In genomic region chrX:152322776-152323175, GRCm38 (mm10) we compare ENCODE assay signal across 28 mouse cellular contexts. TPM values are rescaled to one million over a fixed set of nuclear protein-coding genes. Genes with fewer than 3 reads are reported as not detected.
DNase-seq lines count a peak whose midpoint lies in the region; ATAC-seq and TF ChIP-seq lines count a peak whose summit lies in the region.
"Had no signal": no experiment of that assay in that cellular context is flagged by ENCODE, and none has a peak within 500 bp of the region (broad histone marks: within the 10 kb centered on the region; RNA-seq: fewer than 3 reads in every experiment).

No protein-coding gene starts in this region.

- H3K27ac ChIP-seq in embryonic facial prominence, embryonic 14.5 days (replicated peaks; ENCODE audit: low read depth, low read length) = no peak overlapping the region
- no peak overlapping the region for H3K27ac ChIP-seq in embryonic facial prominence, embryonic 10.5 days (replicated peaks)
- H3K27ac ChIP-seq in lung, postnatal 0 days (ENCODE audit: low read length) = no peak overlapping the region
- no peak overlapping the region for H3K27ac ChIP-seq in heart, embryonic 12.5 days (ENCODE audit: poor library complexity, severe bottlenecking)
- H3K27ac ChIP-seq: embryonic facial prominence, embryonic 13.5 days; heart, adult 2 months; heart, embryonic 15.5 days; liver, embryonic 14.5 days; midbrain, embryonic 10.5 days; stomach, embryonic 15.5 days had no signal

- H3K4me3 ChIP-seq in embryonic facial prominence, embryonic 14.5 days (ENCODE audit: low read depth, low read length) = no peak overlapping the region
- no peak overlapping the region for H3K4me3 ChIP-seq in embryonic facial prominence, embryonic 10.5 days
- H3K4me3 ChIP-seq in lung, postnatal 0 days (ENCODE audit: low read depth, low read length) = no peak overlapping the region
- H3K4me3 ChIP-seq in heart, embryonic 12.5 days = no peak overlapping the region
- H3K4me3 ChIP-seq: embryonic facial prominence, embryonic 13.5 days; heart, adult 2 months; heart, embryonic 15.5 days; midbrain, embryonic 10.5 days; stomach, embryonic 15.5 days had no signal

- 40% methylated on average over 2 of the region's 2 CpGs for WGBS in embryonic facial prominence, embryonic 14.5 days
- 66% methylated on average over 2 of the region's 2 CpGs for WGBS in embryonic facial prominence, embryonic 10.5 days
- WGBS in lung, postnatal 0 days = 51% methylated on average over 2 of the region's 2 CpGs
- 45% methylated on average over 2 of the region's 2 CpGs for WGBS in heart, embryonic 12.5 days

- no peak overlapping the region for H3K4me2 ChIP-seq in embryonic facial prominence, embryonic 14.5 days (ENCODE audit: low read depth, low read length)
- no peak overlapping the region for H3K4me2 ChIP-seq in lung, postnatal 0 days (replicated peaks; ENCODE audit: low read depth, low read length)
- no peak overlapping the region for H3K4me2 ChIP-seq in heart, embryonic 12.5 days
- H3K4me2 ChIP-seq: embryonic facial prominence, embryonic 13.5 days; heart, embryonic 15.5 days; stomach, embryonic 15.5 days had no signal

- no peak for TF ChIP-seq CTCF in lung, postnatal 0 days (IDR thresholded peaks at IDR 0.05)
- no peak for TF ChIP-seq CTCF in brain, embryonic 14.5 days (IDR thresholded peaks at IDR 0.05; ENCODE audit: borderline replicate concordance, extremely low read depth, insufficient read depth, insufficient read length)

- TF ChIP-seq POLR2A in brain, embryonic 14.5 days (IDR thresholded peaks at IDR 0.05; ENCODE audit: borderline replicate concordance, extremely low read depth, insufficient read depth, insufficient read length, poor library complexity, severe bottlenecking) = no peak

- peak; percentile 3 for DNase-seq in embryonic facial prominence, embryonic 14.5 days (ENCODE audit: low spot score)
- DNase-seq in embryonic facial prominence, embryonic 10.5 days (ENCODE audit: low spot score) = no peak
- peak; percentile 36 for DNase-seq in lung, postnatal 0 days (ENCODE audit: low spot score)
- DNase-seq in lung, postnatal 10 days = no peak
- peak; percentile 14 for DNase-seq in brain, embryonic 14.5 days (ENCODE audit: low read depth)
- DNase-seq in right cerebral cortex, adult 2 months (ENCODE audit: low spot score in 2 of 2) = no peak
- DNase-seq: adrenal gland, adult 2 months; cerebellum, adult 18-20 months; cerebellum, postnatal 14 days; gastrocnemius, postnatal 25 days; heart, adult 2 months; heart, postnatal 4 days; kidney, postnatal 36 days; right cerebral cortex, postnatal 25 days; spleen, adult 18-20 months; thymus, postnatal 25 days had no signal

- no peak overlapping the region for H3K9ac ChIP-seq in embryonic facial prominence, embryonic 14.5 days (ENCODE audit: low read depth, low read length)
- H3K9ac ChIP-seq in lung, postnatal 0 days (replicated peaks; ENCODE audit: low read depth) = no peak overlapping the region
- no peak overlapping the region for H3K9ac ChIP-seq in heart, embryonic 12.5 days
- H3K9ac ChIP-seq: embryonic facial prominence, embryonic 13.5 days; heart, embryonic 15.5 days; liver, embryonic 14.5 days; stomach, embryonic 15.5 days had no signal

- no peaks in the 10 kb centered on the region for H3K4me1 ChIP-seq in embryonic facial prominence, embryonic 14.5 days (ENCODE audit: control insufficient read depth, insufficient read depth, low read length)
- H3K4me1 ChIP-seq in embryonic facial prominence, embryonic 10.5 days = peaks cover 4% of the 10 kb centered on the region; the same call in 1 of the 2 replicates
- H3K4me1 ChIP-seq in lung, postnatal 0 days (ENCODE audit: insufficient read depth, low read depth, low read length) = no peaks in the 10 kb centered on the region
- H3K4me1 ChIP-seq in heart, embryonic 12.5 days (replicated peaks) = no peaks in the 10 kb centered on the region
- H3K4me1 ChIP-seq: embryonic facial prominence, embryonic 13.5 days; stomach, embryonic 15.5 days had no signal

- TF ChIP-seq EP300 in lung, postnatal 0 days (IDR thresholded peaks at IDR 0.05) = no peak

- H3K36me3 ChIP-seq in embryonic facial prominence, embryonic 14.5 days (ENCODE audit: control insufficient read depth, insufficient read depth, low read length) = 0 out of 2 replicates have a peak, but pooled peaks cover 6% of the 10 kb centered on the region
- H3K36me3 ChIP-seq in embryonic facial prominence, embryonic 10.5 days (replicated peaks) = peaks cover 14% of the 10 kb centered on the region; the same call in 1 of the 2 replicates
- H3K36me3 ChIP-seq in lung, postnatal 0 days (ENCODE audit: insufficient read depth, low read length) = no peaks in the 10 kb centered on the region
- no peaks in the 10 kb centered on the region for H3K36me3 ChIP-seq in heart, embryonic 12.5 days
- H3K36me3 ChIP-seq: heart, embryonic 15.5 days; stomach, embryonic 15.5 days had no signal

- no peaks in the 10 kb centered on the region for H3K9me3 ChIP-seq in embryonic facial prominence, embryonic 14.5 days (ENCODE audit: control insufficient read depth, low read length)
- no peaks in the 10 kb centered on the region for H3K9me3 ChIP-seq in embryonic facial prominence, embryonic 10.5 days
- H3K9me3 ChIP-seq in lung, postnatal 0 days (ENCODE audit: low read length) = no peaks in the 10 kb centered on the region
- H3K9me3 ChIP-seq in heart, embryonic 12.5 days (replicated peaks) = no peaks in the 10 kb centered on the region
- H3K9me3 ChIP-seq: embryonic facial prominence, embryonic 13.5 days; heart, embryonic 15.5 days; midbrain, embryonic 10.5 days; stomach, embryonic 15.5 days had no signal

- ATAC-seq in embryonic facial prominence, embryonic 14.5 days (ENCODE audit: low read depth) = no peak
- no peak for ATAC-seq in lung, postnatal 0 days
- peak; percentile 49 for ATAC-seq in megakaryocyte progenitor cell, adult 5-6 weeks (replicated peaks; ENCODE audit: poor library complexity)
- no peak for ATAC-seq in heart, embryonic 12.5 days (ENCODE audit: insufficient number of reproducible peaks, low FRiP score)
- ATAC-seq: CD4-positive, CD25-positive, alpha-beta regulatory T cell, adult 4 months; forebrain, embryonic 16.5 days; hindbrain, embryonic 16.5 days; intestine, embryonic 16.5 days; midbrain, embryonic 16.5 days had no signal

- H3K27me3 ChIP-seq in embryonic facial prominence, embryonic 14.5 days (replicated peaks; ENCODE audit: control insufficient read depth, insufficient read depth, low read length) = peaks cover 10% of the 10 kb centered on the region; the same call in 1 of the 2 replicates
- H3K27me3 ChIP-seq in embryonic facial prominence, embryonic 10.5 days (replicated peaks; ENCODE audit: low read depth, poor library complexity, severe bottlenecking) = peaks cover 100% of the 10 kb centered on the region
- H3K27me3 ChIP-seq in lung, postnatal 0 days (replicated peaks; ENCODE audit: insufficient read depth, low read length) = no peaks in the 10 kb centered on the region
- peaks cover 17% of the 10 kb centered on the region; the same call in 1 of the 2 replicates for H3K27me3 ChIP-seq in heart, embryonic 12.5 days (replicated peaks)
- H3K27me3 ChIP-seq: stomach, embryonic 15.5 days had no signal

RNA-seq across cellular contexts. Expression of gene Kantr, which starts 4.5 kb away (rescaled TPM):
- polyA plus RNA-seq in embryonic facial prominence, embryonic 14.5 days (2014; fragmentation: Nextera tagmentation; extraction: Ambion mirVana) = 13.3 and 15.4 TPM in 2 replicates
- polyA plus RNA-seq in embryonic facial prominence, embryonic 10.5 days (2016; fragmentation: Nextera tagmentation; extraction: Ambion mirVana) = 20.8 and 22.5 TPM in 2 replicates
- 5.9 and 6.6 TPM in 2 replicates for polyA plus RNA-seq in lung, postnatal 0 days (2015; fragmentation: Nextera tagmentation; extraction: Ambion mirVana)
- 30.0 and 31.1 TPM in 2 replicates for polyA plus RNA-seq in brain, embryonic 14.5 days (2012; rRNA removed)
- 14.4 and 24.0 TPM in 2 replicates for total RNA-seq in megakaryocyte progenitor cell, adult 5-6 weeks (2015)
- 6.2 and 6.4 TPM in 2 replicates for total RNA-seq in megakaryocyte progenitor cell, adult 5-6 weeks (2017)
- 8.8 and 10.9 TPM in 2 replicates for polyA plus RNA-seq in heart, embryonic 12.5 days (2016; fragmentation: Nextera tagmentation; extraction: Ambion mirVana)

RNA-seq across cellular contexts. Expression of gene Tspyl2, which starts 19.4 kb away (rescaled TPM):
- polyA plus RNA-seq in embryonic facial prominence, embryonic 14.5 days (2014; fragmentation: Nextera tagmentation; extraction: Ambion mirVana) = 22.4 and 25.2 TPM in 2 replicates
- polyA plus RNA-seq in embryonic facial prominence, embryonic 10.5 days (2016; fragmentation: Nextera tagmentation; extraction: Ambion mirVana) = 30.6 and 33.4 TPM in 2 replicates
- polyA plus RNA-seq in lung, postnatal 0 days (2015; fragmentation: Nextera tagmentation; extraction: Ambion mirVana) = 13.5 and 14.0 TPM in 2 replicates
- 112 and 126 TPM in 2 replicates for polyA plus RNA-seq in brain, embryonic 14.5 days (2012; rRNA removed)
- 10.6 and 16.6 TPM in 2 replicates for total RNA-seq in megakaryocyte progenitor cell, adult 5-6 weeks (2015)
- 20.2 and 29.4 TPM in 2 replicates for total RNA-seq in megakaryocyte progenitor cell, adult 5-6 weeks (2017)
- polyA plus RNA-seq in heart, embryonic 12.5 days (2016; fragmentation: Nextera tagmentation; extraction: Ambion mirVana) = 19.5 and 22.3 TPM in 2 replicates

RNA-seq across cellular contexts. Expression of gene Gpr173, which starts 45.7 kb away (rescaled TPM):
- 4.2 and 4.8 TPM in 2 replicates for polyA plus RNA-seq in embryonic facial prominence, embryonic 14.5 days (2014; fragmentation: Nextera tagmentation; extraction: Ambion mirVana)
- polyA plus RNA-seq in embryonic facial prominence, embryonic 10.5 days (2016; fragmentation: Nextera tagmentation; extraction: Ambion mirVana) = 4.2 and 4.9 TPM in 2 replicates
- 1.1 TPM in 2 replicates for polyA plus RNA-seq in lung, postnatal 0 days (2015; fragmentation: Nextera tagmentation; extraction: Ambion mirVana)
- 22.3 and 26.3 TPM in 2 replicates for polyA plus RNA-seq in brain, embryonic 14.5 days (2012; rRNA removed)
- total RNA-seq in megakaryocyte progenitor cell, adult 5-6 weeks (2015) = not detected in 2 replicates
- total RNA-seq in megakaryocyte progenitor cell, adult 5-6 weeks (2017) = not detected in 2 replicates
- 2.9 and 3.4 TPM in 2 replicates for polyA plus RNA-seq in heart, embryonic 12.5 days (2016; fragmentation: Nextera tagmentation; extraction: Ambion mirVana)
- polyA plus RNA-seq: CD4-positive, CD25-positive, alpha-beta regulatory T cell, adult 4 months had no signal

Comparison
In these comparisons a context has a peak if more than half of its experiments do, and no peak if none do; other contexts are left out.
1. DNase-seq: peak in embryonic facial prominence, embryonic 14.5 days (single experiment), lung, postnatal 0 days (single experiment) and brain, embryonic 14.5 days (single experiment); none in embryonic facial prominence, embryonic 10.5 days (single experiment), lung, postnatal 10 days (single experiment) and right cerebral cortex, adult 2 months (0 of 2).